8 mouse cellular contexts compared by ENCODE assay signal in genomic region chr5:137742048-137742447, GRCm38 (mm10). TPM values are rescaled to one million over a fixed set of nuclear protein-coding genes. Genes with fewer than 3 reads are reported as not detected.
DNase-seq lines count a peak whose midpoint lies in the region; ATAC-seq lines count a peak whose summit lies in the region.

No protein-coding gene starts in this region.

- H3K27ac ChIP-seq in liver, embryonic 15.5 days (replicated peaks), result no peak overlapping the region

- no peak for ATAC-seq in megakaryocyte, adult 5-6 weeks (ENCODE audit: poor library complexity, severe bottlenecking)
- ATAC-seq in liver, embryonic 15.5 days (ENCODE audit: insufficient read depth), result no peak

- WGBS in liver, embryonic 15.5 days (ENCODE audit: insufficient replicate concordance), result 68% methylated on average over 10 of the region's 10 CpGs

- H3K4me3 ChIP-seq in megakaryocyte, embryonic 14.5 days (replicated peaks), result peak overlapping the region; percentile 95
- peak overlapping the region; percentile 68 for H3K4me3 ChIP-seq in liver, embryonic 15.5 days (replicated peaks)

- H3K4me1 ChIP-seq in megakaryocyte, embryonic 14.5 days, result peaks cover 71% of the 10 kb centered on the region
- H3K4me1 ChIP-seq in liver, embryonic 15.5 days (replicated peaks), result peaks cover 69% of the 10 kb centered on the region

- no peaks in the 10 kb centered on the region for H3K9me3 ChIP-seq in megakaryocyte, embryonic 14.5 days
- H3K9me3 ChIP-seq in liver, embryonic 15.5 days (replicated peaks), result no peaks in the 10 kb centered on the region

- H3K36me3 ChIP-seq in megakaryocyte, embryonic 14.5 days (replicated peaks; ENCODE audit: low read length), result peaks cover 5% of the 10 kb centered on the region
- no peaks in the 10 kb centered on the region for H3K36me3 ChIP-seq in liver, embryonic 15.5 days (replicated peaks)

- H3K9ac ChIP-seq in liver, embryonic 15.5 days, result peak overlapping the region; percentile 72; the same call in 1 of the 2 replicates

- DNase-seq in cerebellum, adult 9-10 months, result peak; percentile 59
- no peak for DNase-seq in cerebellum, postnatal 25 days
- DNase-seq in urinary bladder, postnatal 10 days (ENCODE audit: low spot score), result no peak
- no peak for DNase-seq in gastrocnemius, postnatal 4 days (ENCODE audit: low spot score in 2 of 2)
- DNase-seq in right cerebral cortex, postnatal 36 days (ENCODE audit: low spot score in 2 of 2), result no peak

- no peaks in the 10 kb centered on the region for H3K27me3 ChIP-seq in megakaryocyte, embryonic 14.5 days (replicated peaks)
- H3K27me3 ChIP-seq in liver, embryonic 15.5 days, result 0 out of 2 replicates have a peak, but pooled peaks cover 10% of the 10 kb centered on the region

- peak overlapping the region; percentile 99 for H3K4me2 ChIP-seq in liver, embryonic 15.5 days

RNA-seq across cellular contexts. Expression of gene Nyap1, which starts 0.6 kb away (rescaled TPM):
- 5.9 and 8.4 TPM in 2 replicates for polyA plus RNA-seq in megakaryocyte, embryonic 14.5 days (2012; ENCODE audit: insufficient read depth, low replicate concordance)
- 0.21 and 0.27 TPM in 2 replicates for total RNA-seq in megakaryocyte, adult 5-6 weeks (2015)
- total RNA-seq in megakaryocyte, adult 5-6 weeks (2017), result 0.84 and 1.1 TPM in 2 replicates
- polyA plus RNA-seq in liver, embryonic 15.5 days (2015; fragmentation: Nextera tagmentation; extraction: Ambion mirVana), result 0.21 and 0.39 TPM in 2 replicates
- 1 to 10 TPM in 1 of 2 experiments, under 1 TPM in 1; 0.73 to 1.2 TPM for total RNA-seq in gastrocnemius, postnatal 4 days (2021)

RNA-seq across cellular contexts. Expression of gene Tsc22d4, which starts 3.5 kb away (rescaled TPM):
- polyA plus RNA-seq in megakaryocyte, embryonic 14.5 days (2012; ENCODE audit: insufficient read depth, low replicate concordance), result 582 and 1,005 TPM in 2 replicates
- total RNA-seq in megakaryocyte, adult 5-6 weeks (2015), result 55.9 and 74.7 TPM in 2 replicates
- total RNA-seq in megakaryocyte, adult 5-6 weeks (2017), result 112 and 113 TPM in 2 replicates
- polyA plus RNA-seq in liver, embryonic 15.5 days (2015; fragmentation: Nextera tagmentation; extraction: Ambion mirVana), result 68.8 and 75.1 TPM in 2 replicates
- 100 to 1,000 TPM; 162 to 187 TPM for total RNA-seq in gastrocnemius, postnatal 4 days (2021)

RNA-seq across cellular contexts. Expression of gene Ppp1r35, which starts 36.6 kb away (rescaled TPM):
- polyA plus RNA-seq in megakaryocyte, embryonic 14.5 days (2012; ENCODE audit: insufficient read depth, low replicate concordance), result 104 and 105 TPM in 2 replicates
- 48.6 and 55.3 TPM in 2 replicates for total RNA-seq in megakaryocyte, adult 5-6 weeks (2015)
- 34.1 and 40.1 TPM in 2 replicates for total RNA-seq in megakaryocyte, adult 5-6 weeks (2017)
- polyA plus RNA-seq in liver, embryonic 15.5 days (2015; fragmentation: Nextera tagmentation; extraction: Ambion mirVana), result 21.0 and 21.3 TPM in 2 replicates
- 10 to 100 TPM; 14.5 to 15.8 TPM for total RNA-seq in gastrocnemius, postnatal 4 days (2021)

RNA-seq across cellular contexts. Expression of gene Mepce, which starts 45.4 kb away (rescaled TPM):
- 88.7 and 584 TPM in 2 replicates for polyA plus RNA-seq in megakaryocyte, embryonic 14.5 days (2012; ENCODE audit: insufficient read depth, low replicate concordance)
- total RNA-seq in megakaryocyte, adult 5-6 weeks (2015), result 20.9 and 24.0 TPM in 2 replicates
- total RNA-seq in megakaryocyte, adult 5-6 weeks (2017), result 16.2 and 22.8 TPM in 2 replicates
- polyA plus RNA-seq in liver, embryonic 15.5 days (2015; fragmentation: Nextera tagmentation; extraction: Ambion mirVana), result 4.0 and 5.0 TPM in 2 replicates
- 10 to 100 TPM; 25.0 to 34.2 TPM for total RNA-seq in gastrocnemius, postnatal 4 days (2021)

RNA-seq across cellular contexts. Expression of gene Zcwpw1, which starts 45.5 kb away (rescaled TPM):
- polyA plus RNA-seq in megakaryocyte, embryonic 14.5 days (2012; ENCODE audit: insufficient read depth, low replicate concordance), result 0.70 TPM in 1 of 2 replicates, not detected in the other
- 6.4 and 10.0 TPM in 2 replicates for total RNA-seq in megakaryocyte, adult 5-6 weeks (2015)
- 16.1 and 18.1 TPM in 2 replicates for total RNA-seq in megakaryocyte, adult 5-6 weeks (2017)
- polyA plus RNA-seq in liver, embryonic 15.5 days (2015; fragmentation: Nextera tagmentation; extraction: Ambion mirVana), result 3.2 and 3.3 TPM in 2 replicates
- 1 to 10 TPM; 4.3 to 5.6 TPM for total RNA-seq in gastrocnemius, postnatal 4 days (2021)
